Mouse (Mus musculus) 3134 (cell line): Measurements from ENCODE around the gene H2-Ke6.
"Not testable (repeated sequence)": the region's sequence is repeated elsewhere in the genome, so short reads cannot be mapped to it uniquely, and the experiment has no call there.

Experiments
- DNase-seq: peaks from one replicate; pipeline ENCODE4 v3.0.0-alpha.2; 2011; ENCODE audit warnings: low spot score; ENCODE audit not compliant: insufficient read length; ENCODE audit errors: extremely low read depth

H2-Ke6 gene

DNA sequence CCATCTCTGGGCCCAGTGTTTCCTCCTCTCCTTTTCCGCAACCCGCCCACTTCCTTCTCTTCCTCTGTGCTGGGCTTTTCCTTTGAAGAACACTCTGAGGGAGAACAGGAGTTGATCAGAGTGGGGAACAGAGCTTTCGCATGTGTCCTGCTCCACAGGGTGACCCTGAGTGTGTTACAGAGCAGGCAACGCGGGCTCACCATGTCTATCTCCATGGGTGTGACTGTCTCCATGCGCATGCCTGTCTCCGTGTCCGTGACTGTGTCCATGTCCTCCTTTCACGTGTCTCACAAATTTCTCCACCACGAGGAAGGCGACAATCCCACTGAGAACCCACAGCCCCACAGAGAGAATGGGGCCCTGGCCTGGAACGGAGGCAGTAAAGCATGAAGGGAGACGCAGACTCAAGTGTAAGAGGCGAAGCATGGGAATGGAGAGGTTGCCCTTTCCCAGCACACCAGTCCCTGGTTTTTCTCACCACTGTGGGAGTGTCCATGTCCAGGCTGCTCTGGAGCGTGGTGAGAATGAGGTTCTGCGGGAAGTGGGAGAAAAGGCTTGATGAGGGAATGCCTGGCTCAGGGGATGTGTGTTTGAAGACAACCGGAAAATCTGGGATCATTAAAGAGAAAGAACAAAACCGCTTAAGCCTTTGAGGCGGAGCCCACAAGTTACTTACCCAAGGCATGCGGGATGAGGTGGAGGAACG is 2.2 kb upstream of the H2-Ke6 start:
- DNase-seq, result no peak

DNA sequence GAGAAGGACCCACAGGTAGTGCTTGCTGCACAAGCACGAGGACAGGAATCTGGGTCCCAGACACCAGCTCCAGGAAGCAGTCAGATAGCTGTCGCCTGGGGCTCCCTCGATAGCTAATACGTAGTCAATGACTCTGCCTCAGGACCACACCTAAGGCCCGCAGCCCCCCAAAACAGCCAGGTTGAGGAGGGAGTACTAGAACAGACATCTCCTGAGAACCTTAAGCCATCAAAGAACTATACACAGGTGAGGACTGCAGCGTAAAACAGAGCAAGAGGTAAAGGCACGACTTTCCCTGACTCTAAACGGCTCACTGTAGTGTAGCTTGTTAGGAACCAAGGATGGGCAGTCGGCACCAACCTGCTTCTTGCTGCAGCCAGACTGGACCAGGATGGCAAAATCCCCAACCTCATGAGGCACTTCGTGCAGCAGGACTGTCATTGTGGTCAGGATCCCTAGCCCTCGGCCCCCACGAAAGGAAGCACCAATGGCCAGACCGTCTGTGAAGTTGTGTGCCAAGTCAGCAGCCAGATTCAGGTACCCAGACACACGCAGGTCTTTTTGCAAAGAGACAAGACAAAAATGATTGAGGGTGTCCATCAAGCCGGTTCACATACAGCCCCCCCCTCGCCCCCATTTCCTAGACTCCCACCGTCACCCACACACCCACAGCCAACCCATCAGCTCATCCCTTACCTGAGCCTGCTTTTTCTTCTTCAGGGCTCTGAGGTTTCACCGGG is 1.5 kb upstream of the H2-Ke6 start:
- DNase-seq, result no peak

DNA sequence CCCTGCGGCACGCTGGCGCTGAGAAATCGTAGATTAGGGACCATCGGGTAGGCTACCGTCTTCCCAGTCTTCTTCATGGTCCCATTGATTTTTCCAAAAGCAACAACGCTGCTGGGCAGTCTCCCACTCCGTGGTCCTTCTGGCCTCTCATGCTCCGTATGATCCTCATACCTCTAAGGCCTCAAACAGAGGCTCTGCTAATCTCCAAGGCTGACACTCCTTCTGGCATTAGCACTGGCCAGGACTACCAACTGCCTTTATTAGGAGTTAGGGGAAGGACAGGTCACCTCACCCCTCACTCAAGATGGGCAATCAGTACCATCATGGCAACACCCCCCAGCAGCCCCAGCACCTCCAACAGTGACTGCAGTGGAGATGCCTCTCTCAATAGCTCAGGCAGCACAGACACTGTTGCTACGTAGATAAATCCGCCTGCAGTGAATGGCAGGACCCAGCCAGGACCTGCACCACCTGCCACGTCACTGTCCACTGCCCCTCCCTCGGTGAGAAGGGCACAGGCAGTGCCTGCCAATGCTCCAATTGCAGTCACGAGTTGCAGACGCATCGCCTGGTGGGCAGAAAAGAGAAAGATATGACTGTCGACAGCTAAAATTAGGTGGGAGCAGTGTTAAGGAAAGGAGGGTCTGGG is 765 bp upstream of the H2-Ke6 start:
- no peak for DNase-seq

DNA sequence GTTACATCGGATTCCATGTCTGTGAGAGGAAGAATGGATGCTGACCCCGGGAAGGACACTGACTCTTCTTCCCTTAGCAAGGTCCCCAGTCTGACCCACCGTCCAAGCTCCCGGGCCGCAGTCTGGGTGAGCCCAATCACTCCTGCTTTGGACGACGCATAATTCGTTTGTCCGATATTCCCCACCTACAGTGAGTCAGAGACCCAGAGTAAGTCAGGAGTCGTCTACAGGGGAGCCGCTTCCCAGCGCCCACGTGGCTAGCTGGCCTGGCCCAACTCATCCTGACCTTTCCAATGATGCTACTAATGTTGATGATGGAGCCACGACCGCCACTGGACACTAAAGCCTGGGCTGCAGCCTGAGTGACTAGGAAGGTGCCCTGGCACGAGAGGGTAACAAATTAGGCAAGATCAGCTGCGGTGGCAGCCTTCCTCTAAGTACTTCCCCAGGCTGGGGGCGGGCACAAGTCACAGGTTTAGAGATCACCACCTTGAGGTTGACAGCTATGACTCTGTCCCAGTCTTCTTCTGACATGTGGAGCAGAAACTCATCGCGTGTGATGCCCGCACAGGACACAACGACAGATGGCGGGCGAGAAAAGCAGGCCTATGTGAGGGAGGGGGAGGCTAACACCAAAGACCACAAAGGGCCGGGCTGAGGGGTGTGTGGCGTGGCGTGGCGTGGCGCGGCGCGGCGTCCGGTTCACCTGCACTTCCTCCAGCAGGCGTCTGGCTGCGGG is 774 bp downstream of the H2-Ke6 start:
- peak; percentile 35 for DNase-seq

DNA sequence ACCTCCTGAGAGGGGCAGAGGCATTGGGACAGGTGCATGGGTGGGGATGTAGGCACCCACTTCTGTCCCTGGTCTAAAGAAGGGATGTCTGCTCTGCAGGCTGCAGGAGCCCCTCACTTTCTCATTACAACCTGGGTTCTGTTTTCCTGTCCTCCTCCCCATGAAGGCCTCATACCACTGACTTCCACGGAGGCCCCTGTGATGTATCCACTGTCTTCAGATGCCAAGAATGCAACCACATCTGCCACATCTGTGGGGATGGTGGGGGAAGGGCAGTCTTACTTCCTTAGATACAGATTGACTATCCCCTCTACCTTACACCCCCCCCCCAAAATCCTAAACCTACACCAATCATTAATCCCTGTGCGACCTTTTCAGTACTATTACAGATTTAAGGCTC is 1.6 kb downstream of the H2-Ke6 start:
- DNase-seq, result peak; percentile 23

DNA sequence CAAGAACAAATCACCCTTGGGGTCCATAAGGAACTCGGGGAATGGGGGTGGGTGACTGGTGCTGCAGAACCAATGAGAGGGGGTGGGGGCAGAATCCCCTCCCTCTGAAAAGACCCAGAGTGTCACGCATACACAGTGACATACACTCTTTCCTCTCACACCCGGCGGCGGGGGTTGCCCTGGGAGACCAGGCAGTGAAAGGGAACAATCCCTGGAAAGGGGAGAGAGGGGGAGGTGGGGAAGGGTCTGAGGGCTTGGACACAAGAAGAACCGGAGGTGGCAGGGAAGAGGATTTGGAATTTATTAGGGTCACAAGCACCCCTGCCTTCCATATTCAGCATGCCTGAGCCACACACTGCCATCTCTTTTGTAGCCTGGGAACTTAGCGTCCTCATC is 2.1 kb downstream of the H2-Ke6 start:
- peak; percentile 15 for DNase-seq

DNA sequence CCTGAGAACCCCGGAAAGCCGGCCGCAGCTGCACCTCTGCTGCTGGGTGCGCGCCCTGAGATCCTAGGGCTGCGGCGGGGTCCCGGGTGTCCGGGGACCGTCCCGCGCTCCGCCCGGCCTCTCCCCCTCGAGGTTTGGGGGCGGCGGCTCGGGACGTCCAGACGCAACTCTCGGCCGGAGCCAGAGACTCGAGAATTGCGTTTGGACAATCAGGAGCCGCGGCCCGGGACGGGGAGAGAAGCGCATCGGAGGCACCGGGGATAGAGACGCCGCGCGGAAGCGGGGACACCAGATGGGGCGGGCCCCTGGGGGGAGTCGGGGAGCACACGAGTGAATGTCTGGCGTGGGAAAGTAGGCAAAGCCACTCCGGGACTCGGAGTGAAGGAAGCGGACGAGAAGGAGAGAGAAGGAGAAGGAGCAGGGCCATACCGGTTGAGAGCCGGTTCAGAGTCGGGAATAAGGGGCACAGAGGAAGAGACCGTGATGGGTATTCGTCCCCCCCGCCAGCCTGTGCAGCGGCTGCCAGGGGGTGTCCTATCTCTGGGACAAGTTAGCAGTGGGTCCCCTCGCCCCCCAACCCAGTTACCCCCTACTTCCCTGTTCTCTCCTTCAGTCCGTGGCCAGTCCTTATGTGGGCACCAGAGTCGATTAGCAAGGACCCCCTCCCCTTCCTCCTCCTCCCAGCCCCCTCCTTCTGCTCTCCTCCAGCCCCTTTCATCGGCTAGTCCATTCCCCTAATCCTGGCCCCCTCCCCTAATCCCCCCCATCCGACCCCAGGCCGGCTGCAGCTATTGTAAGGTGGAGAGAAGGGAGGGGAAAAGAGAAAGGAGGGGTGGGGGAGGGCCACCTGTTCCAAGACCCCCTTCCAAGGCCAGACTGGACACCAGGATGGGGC is 2.8 kb downstream of the H2-Ke6 start:
- DNase-seq, result no peak

DNA sequence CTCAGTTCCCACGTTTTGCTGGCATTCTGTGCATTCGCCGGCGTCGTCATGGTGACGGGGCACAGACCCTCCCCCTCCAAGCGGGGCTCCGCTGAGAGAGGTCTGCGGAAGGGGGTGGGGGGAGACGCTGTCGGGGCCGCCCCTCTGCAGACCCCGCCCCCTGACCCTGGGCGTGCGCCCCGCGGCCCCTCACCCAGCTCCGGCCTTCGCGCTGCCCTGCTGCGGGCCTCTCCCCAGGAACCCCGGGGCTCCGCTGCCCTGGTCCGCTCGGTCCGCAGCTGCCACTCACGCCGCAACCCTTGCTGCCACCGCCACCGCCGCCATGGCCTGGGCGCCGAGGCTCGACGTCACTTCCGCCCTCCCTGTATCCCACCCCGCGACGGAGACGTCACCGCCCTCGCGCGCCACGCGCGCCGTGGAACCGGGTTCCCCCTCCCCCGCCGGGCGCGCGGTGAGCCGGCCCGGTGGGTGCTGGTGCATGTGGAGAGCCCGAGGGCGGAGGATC is 3.5 kb downstream of the H2-Ke6 start, which contains the start of gene Ring1:
TSS of gene Ring1 (minus strand) at position 364 of the 505 bp plus-strand sequence.
- peak; percentile 85 for DNase-seq

DNA sequence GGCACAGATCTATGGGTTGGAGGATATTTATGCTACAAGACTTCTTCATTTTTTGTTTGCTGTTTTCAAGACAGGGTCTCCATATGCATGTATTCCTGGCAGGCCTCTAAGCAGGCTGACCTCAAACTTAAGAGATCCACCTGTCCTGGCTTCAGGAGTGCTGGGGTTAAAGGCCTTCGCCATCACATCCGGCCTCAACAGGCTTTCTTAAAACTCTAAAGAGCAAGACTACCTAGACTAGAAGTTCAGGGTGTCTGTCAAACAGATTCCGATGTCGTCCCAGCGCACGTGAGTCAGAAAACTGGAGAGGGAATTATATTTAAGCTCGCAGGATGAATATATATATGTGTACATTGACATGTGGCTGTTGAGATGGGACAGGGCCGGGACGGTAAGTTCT is 4.2 kb downstream of the H2-Ke6 start:
- no peak for DNase-seq

DNA sequence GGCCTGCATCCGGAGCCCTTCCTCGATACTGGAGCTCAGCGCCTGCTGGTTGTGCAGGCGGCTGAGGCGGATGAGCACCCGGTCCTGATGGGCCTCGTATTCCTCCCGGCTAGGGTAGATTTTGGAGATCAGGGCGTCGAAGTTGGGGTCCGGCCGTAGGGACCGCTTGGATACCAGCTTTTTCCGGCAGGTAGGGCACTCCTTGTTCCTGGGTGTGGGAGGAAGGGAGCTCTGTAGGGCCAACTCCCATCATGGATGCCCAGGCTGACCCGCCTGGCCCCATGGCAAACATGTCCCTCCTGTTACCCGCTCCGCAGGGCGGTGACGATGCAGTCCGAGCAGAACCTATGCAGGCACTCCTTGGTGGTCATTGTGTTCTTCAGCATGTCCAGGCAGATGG is 4.9 kb downstream of the H2-Ke6 start:
- peak; percentile 19 for DNase-seq

DNA sequence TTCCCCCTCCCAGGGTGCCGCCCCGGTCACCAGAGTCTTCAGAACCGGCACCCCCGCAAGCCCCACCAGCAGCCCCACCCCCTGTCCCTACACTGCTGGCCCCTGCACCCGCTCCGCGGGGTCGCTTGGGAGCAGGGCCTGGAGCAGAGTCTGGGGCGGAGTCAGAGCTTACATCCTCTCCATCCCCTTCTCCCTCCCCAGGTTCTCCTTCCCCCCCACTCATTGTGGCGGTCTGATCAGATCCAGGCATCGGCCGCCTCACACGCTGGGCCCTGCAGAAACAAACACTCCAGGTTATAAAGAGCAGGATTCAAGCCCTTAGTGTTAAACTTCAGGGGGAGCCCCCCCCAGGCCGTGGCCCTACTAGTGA is 5.5 kb downstream of the H2-Ke6 start:
- no peak for DNase-seq

DNA sequence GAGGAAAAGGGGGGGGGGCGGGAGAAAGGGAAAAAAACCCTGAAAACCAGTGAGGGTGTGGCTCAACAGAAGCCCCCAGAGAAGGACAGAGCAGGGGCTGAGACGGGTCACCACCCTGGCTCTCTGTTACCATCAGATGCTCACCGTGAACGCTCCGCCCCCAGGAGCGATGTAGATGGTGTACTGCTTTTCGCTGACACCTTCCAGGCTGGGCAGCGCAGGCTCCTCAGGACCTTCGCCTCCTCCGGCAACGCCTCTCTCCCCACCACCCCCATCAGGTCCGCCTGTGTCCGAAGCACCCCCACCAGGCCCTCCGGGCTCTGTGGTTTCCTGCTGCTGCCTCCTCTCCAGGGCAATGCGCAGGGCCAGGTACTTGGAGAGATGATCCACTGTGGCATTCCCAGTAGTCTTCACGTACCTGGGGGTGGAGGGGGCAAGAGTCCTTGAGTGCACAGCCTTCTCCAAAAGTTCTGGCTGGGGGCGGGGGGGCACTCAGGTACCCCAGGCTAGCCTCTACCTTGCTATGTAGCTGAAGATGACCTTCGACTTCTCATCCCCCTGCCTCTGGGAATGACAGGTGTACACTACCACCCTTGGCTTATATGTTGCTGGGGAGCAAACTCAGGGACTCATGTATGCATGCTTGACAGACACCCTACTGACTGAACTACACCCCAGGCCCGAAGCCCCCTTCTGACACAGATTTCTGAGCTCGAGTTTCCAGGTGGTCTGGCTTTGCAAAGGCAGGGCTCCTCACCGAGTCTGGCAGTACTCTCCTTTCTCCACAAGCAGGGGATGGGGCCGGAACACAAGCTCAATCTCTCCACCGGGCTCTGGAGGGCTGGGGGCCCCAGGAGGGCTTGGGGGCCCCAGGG is 6.1 kb downstream of the H2-Ke6 start:
- peak; percentile 16 for DNase-seq

DNA sequence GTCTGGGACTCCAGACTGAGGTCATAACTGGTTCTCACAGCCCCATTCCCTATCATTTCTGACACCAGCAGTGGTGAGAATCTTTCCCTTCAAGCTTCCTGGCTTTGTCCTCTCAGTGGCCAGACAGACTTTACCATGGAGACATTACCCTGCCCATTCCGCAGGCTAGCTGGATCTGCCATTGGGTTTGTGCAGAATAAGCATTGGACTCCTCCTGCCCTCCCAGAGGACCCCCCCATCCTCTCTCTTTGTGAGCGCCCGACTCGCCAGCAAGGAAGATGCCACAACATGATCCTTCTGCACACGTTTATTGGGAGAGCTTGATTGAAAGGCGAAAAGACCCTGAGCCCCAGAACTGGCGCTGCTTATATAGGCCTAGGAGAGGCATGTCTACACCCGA is 14.4 kb downstream of the H2-Ke6 start:
- no peak for DNase-seq

DNA sequence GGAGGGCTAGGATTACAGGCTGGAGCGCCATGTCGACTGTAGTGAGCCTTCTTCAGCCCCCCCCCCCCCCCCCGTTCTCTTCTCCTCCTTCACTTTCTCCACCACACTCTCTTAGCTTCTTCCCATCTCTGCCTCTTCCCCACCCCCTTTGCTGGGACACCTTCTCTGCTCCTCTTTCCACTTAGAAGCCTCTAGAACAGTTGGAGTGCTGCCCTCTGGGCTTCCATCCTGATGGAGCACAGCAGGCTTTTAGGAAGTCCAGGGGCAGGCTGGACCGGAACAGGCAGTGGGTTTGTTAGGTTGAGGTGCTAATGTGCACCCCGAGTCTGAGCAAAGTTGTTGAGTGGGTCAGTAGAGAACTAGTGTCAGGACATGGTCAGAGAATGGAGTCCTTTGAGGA is 17.7 kb downstream of the H2-Ke6 start:
- DNase-seq, result no peak

DNA sequence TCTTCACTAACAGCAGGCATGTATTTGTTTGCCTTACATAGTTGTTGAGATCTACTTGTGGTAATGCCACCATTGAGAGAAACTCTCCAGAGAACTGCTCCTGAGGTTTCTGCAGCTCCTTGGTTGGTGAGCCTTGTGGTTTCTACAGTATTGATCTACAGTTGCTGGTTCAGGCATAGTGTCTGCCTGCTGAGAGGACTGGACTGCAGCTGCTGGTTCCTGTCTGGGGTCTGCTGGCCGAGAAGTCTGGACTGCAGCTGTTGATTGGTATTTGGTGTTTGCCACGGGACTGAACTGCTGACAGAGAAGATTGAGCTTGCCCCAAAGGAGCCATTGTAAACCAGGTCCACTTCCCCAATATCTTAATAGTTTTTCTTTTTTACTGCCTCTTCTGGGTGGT is 21.3 kb downstream of the H2-Ke6 start:
- no peak for DNase-seq

DNA sequence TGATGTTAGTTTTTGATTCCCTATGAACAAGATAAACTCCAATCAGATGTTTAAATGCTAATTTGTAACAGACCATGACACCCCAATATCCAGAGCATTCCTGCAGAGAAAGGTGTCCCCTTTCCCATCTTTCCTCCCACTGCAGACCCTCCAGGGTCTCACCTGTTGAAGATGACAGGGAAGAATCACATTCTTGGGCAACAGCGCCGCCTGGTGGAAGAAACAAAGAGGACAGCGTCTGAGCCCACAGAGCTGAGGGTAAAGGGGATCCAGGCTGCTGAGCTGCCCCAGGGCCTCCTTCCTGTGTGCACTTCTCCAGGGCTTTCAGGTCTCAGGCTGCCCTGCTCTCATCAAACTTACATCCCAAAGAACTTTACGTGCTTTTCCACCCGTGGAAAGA is 24.4 kb downstream of the H2-Ke6 start:
- DNase-seq, result no peak

DNA sequence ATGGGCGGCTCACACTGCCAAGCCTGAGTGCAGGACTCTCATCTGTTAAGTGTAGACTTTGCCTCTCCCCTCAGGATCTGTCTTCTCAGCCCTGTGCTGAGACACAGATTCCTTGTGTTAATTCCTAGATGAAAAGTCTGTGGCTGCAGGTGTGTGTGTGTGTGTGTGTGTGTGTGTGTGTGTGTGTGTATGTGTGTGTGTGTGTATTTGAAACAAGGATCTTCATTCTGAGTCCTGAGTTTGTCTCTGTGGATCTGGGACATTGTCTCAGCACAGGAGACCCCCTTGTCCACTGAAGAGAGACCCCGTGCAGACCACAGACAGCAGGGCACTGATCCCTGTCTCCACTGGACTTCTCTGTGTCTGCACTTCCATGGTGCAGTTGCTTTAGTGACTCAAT is 27.1 kb downstream of the H2-Ke6 start:
- not testable (repeated sequence) for DNase-seq

DNA sequence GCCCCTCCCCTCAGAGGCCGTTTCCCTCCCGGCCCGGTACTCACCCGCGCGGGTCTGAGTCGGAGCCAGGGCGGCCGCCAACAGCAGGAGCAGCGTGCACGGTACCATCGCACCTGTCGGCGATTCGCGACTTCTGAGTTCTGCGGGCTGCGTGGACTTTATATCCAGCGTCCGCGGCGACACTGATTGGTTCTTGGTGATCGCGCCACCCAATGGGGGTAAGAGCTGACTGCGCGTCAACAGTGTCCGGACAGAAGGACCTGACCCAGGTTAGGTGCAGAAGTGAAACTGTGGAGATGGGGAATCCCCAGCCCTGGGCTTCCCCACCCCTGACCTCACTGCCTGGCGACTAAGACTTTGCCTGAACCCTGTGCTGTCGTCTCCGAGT is 27.7 kb downstream of the H2-Ke6 start, which contains the start of gene H2-K1:
TSS of gene H2-K1 (minus strand) at position 198 of the 388 bp plus-strand sequence.
- peak; percentile 90 for DNase-seq
